10 mouse cellular contexts compared by ENCODE assay signal in genomic region chr14:121371911-121372820, GRCm38 (mm10). TPM values are rescaled to one million over a fixed set of nuclear protein-coding genes. Genes with fewer than 3 reads are reported as not detected.
DNase-seq lines count a peak whose midpoint lies in the region; ATAC-seq and TF ChIP-seq lines count a peak whose summit lies in the region.
"Had no signal": no experiment of that assay in that cellular context is flagged by ENCODE, and none has a peak within 500 bp of the region (broad histone marks: within the 10 kb centered on the region; RNA-seq: fewer than 3 reads in every experiment).

No protein-coding gene starts in this region.

- 0 out of 2 replicates have a peak overlapping the region, but pooled peaks have one; percentile 0 for H3K4me2 ChIP-seq in liver, embryonic 13.5 days

- H3K27ac ChIP-seq in testis, adult 2 months (ENCODE audit: control insufficient read depth, insufficient read depth, low read depth, low read length): 0 out of 2 replicates have a peak overlapping the region, but pooled peaks have one; percentile 9
- H3K27ac ChIP-seq in liver, embryonic 13.5 days: peak overlapping the region; percentile 40
- H3K27ac ChIP-seq: forebrain, embryonic 10.5 days; hindbrain, postnatal 0 days had no signal

- no peak overlapping the region for H3K4me3 ChIP-seq in testis, adult 2 months (ENCODE audit: control insufficient read depth, low read depth, low read length)
- no peak overlapping the region for H3K4me3 ChIP-seq in liver, embryonic 13.5 days (replicated peaks)
- H3K4me3 ChIP-seq: forebrain, embryonic 10.5 days had no signal

- H3K9me3 ChIP-seq in liver, embryonic 13.5 days (replicated peaks): no peaks in the 10 kb centered on the region
- H3K9me3 ChIP-seq: forebrain, embryonic 10.5 days had no signal

- DNase-seq in adrenal gland, adult 2 months: peak; percentile 71
- no peak for DNase-seq in adrenal gland, adult 18-20 months (ENCODE audit: low spot score in 2 of 2)
- DNase-seq in testis, postnatal 14 days (ENCODE audit: low spot score): no peak
- DNase-seq in liver, embryonic 13.5 days: no peak
- DNase-seq in urinary bladder, postnatal 25 days (ENCODE audit: low spot score): no peak
- DNase-seq in kidney, postnatal 4 days: no peak

- H3K27me3 ChIP-seq in testis, adult 2 months (ENCODE audit: control insufficient read depth, insufficient read depth, low read length): no peaks in the 10 kb centered on the region
- H3K27me3 ChIP-seq in liver, embryonic 13.5 days: no peaks in the 10 kb centered on the region

- 32% methylated on average over 5 of the region's 5 CpGs for WGBS in liver, embryonic 13.5 days (ENCODE audit: insufficient replicate concordance)

- H3K4me1 ChIP-seq in testis, adult 2 months (ENCODE audit: control insufficient read depth, insufficient read depth, low read length): peaks cover 7% of the 10 kb centered on the region; the same call in 1 of the 2 replicates
- peaks cover 99% of the 10 kb centered on the region for H3K4me1 ChIP-seq in liver, embryonic 13.5 days (replicated peaks)

- H3K36me3 ChIP-seq in testis, adult 2 months (ENCODE audit: control insufficient read depth, insufficient read depth, low read length): no peaks in the 10 kb centered on the region
- peaks cover 56% of the 10 kb centered on the region for H3K36me3 ChIP-seq in liver, embryonic 13.5 days

- no peak overlapping the region for H3K9ac ChIP-seq in liver, embryonic 13.5 days

- TF ChIP-seq CTCF in testis, adult 2 months (IDR thresholded peaks at IDR 0.05; ENCODE audit: control insufficient read depth, insufficient read depth, insufficient replicate concordance, low read depth, low read length): no peak

- no peak for ATAC-seq in liver, embryonic 13.5 days (ENCODE audit: low read depth)
- no peak for ATAC-seq in frontal cortex, adult (ENCODE audit: low TSS enrichment)
- ATAC-seq: hindbrain, postnatal 0 days had no signal

- TF ChIP-seq POLR2A in testis, adult 2 months (IDR thresholded peaks at IDR 0.05; ENCODE audit: control insufficient read depth, low read depth, low read length): no peak

RNA-seq across cellular contexts. Expression of gene Stk24, which starts 7.6 kb away (rescaled TPM):
- 100 to 1,000 TPM in 1 of 2 experiments, 10 to 100 TPM in 1; 94.2 to 129 TPM for total RNA-seq in adrenal gland, adult 2 months (2021)
- 23.8 and 34.2 TPM in 2 replicates for polyA plus RNA-seq in adrenal gland, adult 2 months (2012; rRNA removed)
- total RNA-seq in adrenal gland, adult 18-20 months (2021): 100 to 1,000 TPM in 1 of 2 experiments, 10 to 100 TPM in 1; 82.2 to 121 TPM
- polyA plus RNA-seq in testis, adult 2 months (2012; rRNA removed): 5.8 and 8.5 TPM in 2 replicates
- polyA plus RNA-seq in liver, embryonic 13.5 days (2015; fragmentation: Nextera tagmentation; extraction: Ambion mirVana): 30.6 and 36.0 TPM in 2 replicates
